Mouse (Mus musculus): ENCODE results near the gene Taar6.

The Taar6 gene

GRCm38 (mm10) chr10:23937613-23938012, 47.8 kb downstream of the Taar6 start:
- no peak for DNase-seq (ENCODE audit: low spot score)

Measured in embryo, embryonic 10.5 days (tissue).